Mouse (Mus musculus) CH12.LX (cell line): ENCODE results near the gene U90926. TPM values are rescaled to one million over a fixed set of nuclear protein-coding genes. Genes with fewer than 3 reads are reported as not detected.

Source experiments
- DNase-seq: peaks from one replicate; pipeline ENCODE4 v3.0.0-alpha.2; 2013; ENCODE audit errors: extremely low read depth
- H3K27ac ChIP-seq: 2 replicates; pipeline ENCODE4 v1.5.1; 2012; ENCODE audit warnings: low read depth, mild to moderate bottlenecking, control low read depth, moderate library complexity; ENCODE audit not compliant: insufficient read depth
- H3K27me3 ChIP-seq: replicated peaks from 2 replicates; pipeline ENCODE3; 2012; ENCODE audit warnings: inconsistent platforms
- H3K36me3 ChIP-seq, 2 experiments: replicated peaks in 1 of 2; 2 replicates each; pipeline versions ENCODE3 to v1.6.1; 2012; ENCODE audit warnings: inconsistent platforms in 1 of 2, low read length in 1 of 2, mild to moderate bottlenecking in 1 of 2, mixed read lengths in 1 of 2, moderate library complexity in 1 of 2; ENCODE audit not compliant: control insufficient read depth in 1 of 2, insufficient read depth in 1 of 2
- H3K4me1 ChIP-seq, 2 experiments: 2 replicates each; pipeline ENCODE4 v1.6.1; 2012; ENCODE audit warnings: inconsistent platforms in 1 of 2, moderate library complexity in 1 of 2; ENCODE audit not compliant: insufficient read depth in 2 of 2, control insufficient read depth in 1 of 2
- H3K4me2 ChIP-seq: 2 replicates; pipeline ENCODE4 v1.6.1; 2012; ENCODE audit warnings: low read depth, mild to moderate bottlenecking, control low read depth; ENCODE audit not compliant: poor library complexity, insufficient read depth, severe bottlenecking
- H3K4me3 ChIP-seq, 3 experiments: fragments of 150-350 bp in 1 of 3; sonication (generic) in 1 of 3; replicated peaks in 1 of 3; 2 replicates each; pipeline versions ENCODE3 to v1.5.1; 2011 to 2012; ENCODE audit warnings: low read depth in 2 of 3, low read length in 2 of 3, mild to moderate bottlenecking in 2 of 3, moderate library complexity in 2 of 3, control low read depth in 1 of 3, improper control_type of control experiment in 1 of 3, inconsistent platforms in 1 of 3, mixed read lengths in 1 of 3; ENCODE audit not compliant: poor library complexity in 1 of 3
- H3K79me2 ChIP-seq: replicated peaks from 2 replicates; pipeline ENCODE4 v1.6.1; 2012; ENCODE audit warnings: mild to moderate bottlenecking, moderate library complexity; ENCODE audit not compliant: control insufficient read depth, poor library complexity, insufficient read depth, severe bottlenecking; ENCODE audit errors: extremely low read depth
- H3K9ac ChIP-seq: 2 replicates; pipeline ENCODE4 v1.6.1; 2012; ENCODE audit warnings: low read depth, mild to moderate bottlenecking, control low read depth, moderate library complexity; ENCODE audit not compliant: insufficient read depth
- H3K9me3 ChIP-seq: replicated peaks from 2 replicates; pipeline ENCODE3; 2012; ENCODE audit warnings: low read length, inconsistent platforms, mixed read lengths
- BHLHE40 ChIP-seq: IDR thresholded peaks from 2 replicates; pipeline ENCODE4 v1.6.1; 2011; ENCODE audit warnings: mild to moderate bottlenecking, low read depth, low read length, improper control_type of control experiment
- CTCF ChIP-seq, 2 experiments: IDR thresholded peaks in 1 of 2; conservative IDR thresholded peaks in 1 of 2; 2 replicates each; pipeline ENCODE4 v1.5.1; 2011 to 2012; ENCODE audit warnings: low read depth in 2 of 2, low read length in 2 of 2, improper control_type of control experiment in 1 of 2, inconsistent platforms in 1 of 2, mild to moderate bottlenecking in 1 of 2, moderate library complexity in 1 of 2
- EP300 ChIP-seq: IDR thresholded peaks from 2 replicates; pipeline ENCODE4 v1.6.1; 2011; ENCODE audit warnings: low read length, improper control_type of control experiment
- ETS1 ChIP-seq: conservative IDR thresholded peaks from 2 replicates; pipeline ENCODE4 v1.6.1; 2012; ENCODE audit warnings: low read depth, mild to moderate bottlenecking, inconsistent platforms, low read length, improper control_type of control experiment, moderate library complexity
- HCFC1 ChIP-seq: IDR thresholded peaks from 2 replicates; pipeline ENCODE4 v1.6.1; 2012; ENCODE audit warnings: low read depth, mild to moderate bottlenecking, inconsistent platforms, low read length, improper control_type of control experiment
- IRF4 ChIP-seq: IDR thresholded peaks from 2 replicates; pipeline ENCODE4 v1.6.1; 2014; ENCODE audit warnings: low read depth, mild to moderate bottlenecking, inconsistent platforms, low read length, improper control_type of control experiment
- JUND ChIP-seq: conservative IDR thresholded peaks from 2 replicates; pipeline ENCODE4 v1.6.1; 2011; ENCODE audit warnings: low read depth, low read length, improper control_type of control experiment
- MAFK ChIP-seq: IDR thresholded peaks from 2 replicates; pipeline ENCODE4 v1.6.1; 2011; ENCODE audit warnings: low read length, improper control_type of control experiment; ENCODE audit not compliant: insufficient replicate concordance
- MAX ChIP-seq: IDR thresholded peaks from 2 replicates; pipeline ENCODE4 v1.6.1; 2011; ENCODE audit warnings: low read length, improper control_type of control experiment
- MEF2A ChIP-seq: IDR thresholded peaks from 2 replicates; pipeline ENCODE4 v1.6.1; 2014; ENCODE audit warnings: low read depth, mild to moderate bottlenecking, inconsistent platforms, low read length, improper control_type of control experiment, borderline replicate concordance
- MXI1 ChIP-seq: IDR thresholded peaks from 2 replicates; pipeline ENCODE4 v1.6.1; 2011; ENCODE audit warnings: mild to moderate bottlenecking, low read depth, low read length, improper control_type of control experiment
- NELFE ChIP-seq: IDR thresholded peaks from 2 replicates; pipeline ENCODE4 v1.6.1; 2011; ENCODE audit warnings: low read depth, low read length, improper control_type of control experiment
- NRF1 ChIP-seq: IDR thresholded peaks from 2 replicates; pipeline ENCODE4 v1.6.1; 2014; ENCODE audit warnings: low read depth, mild to moderate bottlenecking, inconsistent platforms, low read length, improper control_type of control experiment, moderate library complexity
- PAX5 ChIP-seq: IDR thresholded peaks from 2 replicates; pipeline ENCODE4 v1.6.1; 2012; ENCODE audit warnings: low read length, inconsistent platforms, mixed read lengths
- POLR2A ChIP-seq: IDR thresholded peaks from 2 replicates; pipeline ENCODE4 v1.6.1; 2011; ENCODE audit warnings: low read depth, mild to moderate bottlenecking, improper control_type of control experiment, low read length
- POLR2AphosphoS2 ChIP-seq: IDR thresholded peaks from 2 replicates; pipeline ENCODE4 v1.6.1; 2011; ENCODE audit warnings: low read depth, low read length, improper control_type of control experiment
- RAD21 ChIP-seq: IDR thresholded peaks from 2 replicates; pipeline ENCODE4 v1.6.1; 2011; ENCODE audit warnings: low read depth, mild to moderate bottlenecking, low read length, improper control_type of control experiment, moderate library complexity
- SIN3A ChIP-seq: IDR thresholded peaks from 2 replicates; pipeline ENCODE4 v1.6.1; 2012; ENCODE audit warnings: low read length, improper control_type of control experiment, inconsistent platforms
- SMC3 ChIP-seq: IDR thresholded peaks from 2 replicates; pipeline ENCODE4 v1.6.1; 2011; ENCODE audit warnings: low read depth, low read length, improper control_type of control experiment
- TBP ChIP-seq: conservative IDR thresholded peaks from 2 replicates; pipeline ENCODE4 v1.6.1; 2011; ENCODE audit warnings: low read depth, low read length, improper control_type of control experiment
- TCF12 ChIP-seq: IDR thresholded peaks from 2 replicates; pipeline ENCODE4 v1.6.1; 2014; ENCODE audit warnings: low read depth, mild to moderate bottlenecking, inconsistent platforms, low read length, improper control_type of control experiment
- USF1 ChIP-seq: IDR thresholded peaks from 2 replicates; pipeline ENCODE4 v1.6.1; 2014; ENCODE audit warnings: low read depth, mild to moderate bottlenecking, inconsistent platforms, low read length, improper control_type of control experiment
- ZC3H11A ChIP-seq: IDR thresholded peaks from 2 replicates; pipeline ENCODE4 v1.6.1; 2012; ENCODE audit warnings: low read depth, mild to moderate bottlenecking, inconsistent platforms, low read length, improper control_type of control experiment
- ZNF384 ChIP-seq: IDR thresholded peaks from 2 replicates; pipeline ENCODE4 v1.6.1; 2012; ENCODE audit warnings: low read depth, low read length, improper control_type of control experiment, inconsistent platforms
- dilution Hi-C: fragments of 300-500 bp; cut with MboI; formaldehyde crosslinking; loops from 2 replicates; pipeline ENCODE4 v1.14.3; 2020; ENCODE audit warnings: low sequenced_read_pairs; ENCODE audit not compliant: extremely low pct_unique_long_range_greater_than_20kb, extremely low pct_ligation_motif_present
- in situ Hi-C: fragments of 300-500 bp; cut with MboI; formaldehyde crosslinking; loops from 3 replicates; pipeline ENCODE4 v1.14.3; 2019; ENCODE audit warnings: low sequenced_read_pairs, low pct_ligation_motif_present, low pct_unique_long_range_greater_than_20kb, mixed read lengths
- polyA plus RNA-seq: library from polyadenylated mRNA; unstranded; fragments of >175 nt; gene quantifications from 2 replicates; pipeline ENCODE4 v1.2.1, GENCODE M21; 2012; ENCODE audit warnings: low read depth; ENCODE audit not compliant: insufficient read length
- total RNA-seq, 2 experiments: library from RNA; depleted of rRNA; stranded (reverse); fragments of 300-350 nt in 1 of 2; fragments of >200 nt in 1 of 2; gene quantifications; 2 replicates each; pipeline ENCODE4 v1.2.3; 2012 to 2014

Gene U90926
- total and polyA plus RNA-seq, 3 experiments = not detected

DNA sequence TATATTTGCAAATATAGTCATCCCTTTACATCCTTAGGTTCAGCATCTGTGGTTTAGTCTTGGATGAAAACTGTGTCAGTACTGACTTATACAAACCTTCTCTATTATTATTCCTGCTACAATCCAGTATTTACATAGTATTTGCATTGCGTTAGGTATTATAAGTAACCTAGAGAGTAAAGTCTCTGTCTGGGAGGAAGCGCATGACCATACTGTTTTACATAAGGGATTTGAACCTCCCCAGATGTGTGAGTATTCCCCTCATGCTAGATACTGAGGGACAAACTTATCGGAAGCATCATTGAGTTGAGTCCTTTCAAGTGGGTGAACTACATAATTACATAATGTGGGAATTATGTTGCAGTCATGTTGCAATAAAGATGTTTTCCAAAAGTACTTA is 14.3 kb upstream of the U90926 start:
- in situ Hi-C loops = no loop called here
- dilution Hi-C loops = no loop called here
- peak; percentile 83 for DNase-seq

DNA sequence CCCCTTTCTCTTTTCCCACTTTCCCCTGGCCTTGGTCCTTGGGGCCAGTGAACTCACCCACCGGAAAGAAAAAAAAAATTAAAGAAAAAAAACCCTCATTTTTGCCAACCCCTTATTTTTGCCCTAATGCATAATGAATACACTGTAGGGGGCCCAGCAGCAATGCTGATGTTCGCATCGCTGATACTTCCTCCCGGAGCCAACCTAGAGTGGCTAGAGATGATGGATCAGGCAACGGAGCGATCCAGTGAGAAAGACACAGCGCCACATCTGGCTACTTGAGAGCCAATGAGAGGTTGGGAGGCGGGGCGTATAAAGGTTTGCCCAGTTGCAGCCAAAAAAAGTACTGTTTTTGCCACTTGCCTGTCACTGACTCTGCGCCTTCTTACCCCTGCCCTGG is 13.6 kb upstream of the U90926 start:
- peaks cover 0 to 12% of the 10 kb centered on the region in 2 experiments for H3K36me3 ChIP-seq
- peak overlapping the region; percentile 89 for H3K4me2 ChIP-seq
- peak overlapping the region; percentile 68 for H3K27ac ChIP-seq
- H3K4me1 ChIP-seq = peaks cover 12 to 38% of the 10 kb centered on the region in 2 experiments
- dilution Hi-C loops = no loop called here
- H3K27me3 ChIP-seq = no peaks in the 10 kb centered on the region
- peak overlapping the region; percentile 80 for H3K9ac ChIP-seq
- no peaks in the 10 kb centered on the region for H3K79me2 ChIP-seq
- no peaks in the 10 kb centered on the region for H3K9me3 ChIP-seq
- in situ Hi-C loops = no loop called here
- DNase-seq = peak; percentile 97
- H3K4me3 ChIP-seq = peak overlapping the region; percentile 56 to 68 (median 62)
- TF ChIP-seq NRF1 = 0 out of 2 replicates have a peak, but pooled peaks have one; percentile 22
- no peak for TF ChIP-seq MAX
- peak; percentile 69 for TF ChIP-seq SIN3A
- peak; percentile 76 for TF ChIP-seq POLR2A
- peak in 1 of 2 experiments; percentile 55; a peak in 2 of 4 replicates for TF ChIP-seq CTCF (conservative IDR thresholded peaks at IDR 0.05 in 1 of 2, IDR thresholded peaks at IDR 0.05 in 1 of 2; ENCODE audit: low read depth in 2 of 2, low read length in 2 of 2)
- TF ChIP-seq POLR2AphosphoS2 = no peak
- peak; percentile 86 for TF ChIP-seq TCF12
- TF ChIP-seq IRF4 = no peak; the same call in 1 of the 2 replicates
- no peak for TF ChIP-seq EP300
- peak; percentile 65; the same call in 1 of the 2 replicates for TF ChIP-seq NELFE
- TF ChIP-seq ZC3H11A = no peak
- peak; percentile 8 for TF ChIP-seq RAD21
- TF ChIP-seq SMC3 = no peak
- peak; percentile 83 for TF ChIP-seq ZNF384
- no peak for TF ChIP-seq USF1
- no peak for TF ChIP-seq PAX5
- peak; percentile 85 for TF ChIP-seq TBP
- no peak for TF ChIP-seq JUND
- no peak for TF ChIP-seq ETS1

More for the DNA sequence above, 14.3 kb upstream of the U90926 start:
- Histone ChIP-seq H3K9me3 (no peaks in the 10 kb centered on the region), H3K4me1 (peaks cover 12 to 41% of the 10 kb centered on the region in 2 experiments), H3K36me3 (peaks cover 0 to 12% of the 10 kb centered on the region in 2 experiments), H3K27ac (peak overlapping the region; percentile 73; the same call in 1 of the 2 replicates), H3K4me2 (peak overlapping the region; percentile 86), H3K27me3 (no peaks in the 10 kb centered on the region), H3K4me3 (no peak overlapping the region)
- TF ChIP-seq ETS1 (peak; percentile 42; the same call in 1 of the 2 replicates), MXI1 (no peak), EP300 (peak; percentile 72), ZC3H11A (no peak), BHLHE40 (peak; percentile 29; the same call in 1 of the 2 replicates), IRF4 (peak; percentile 35; the same call in 1 of the 2 replicates), MEF2A (peak; percentile 45), TBP (0 out of 2 replicates have a peak, but pooled peaks have one; percentile 21), MAFK (no peak), USF1 (no peak), TCF12 (peak; percentile 44; the same call in 1 of the 2 replicates), HCFC1 (no peak)
- TF ChIP-seq, all 38 proteins: peak for 7
- peak overlapping the region; percentile 24 for H3K9ac ChIP-seq
- H3K79me2 ChIP-seq = no peaks in the 10 kb centered on the region
